ENCODE assay signal across 18 mouse cellular contexts in genomic region chr15:85892498-85893118, GRCm38 (mm10). TPM values are rescaled to one million over a fixed set of nuclear protein-coding genes. Genes with fewer than 3 reads are reported as not detected.
A peak's percentile ranks its signal among the peaks of the same experiment; 100 is the strongest.
DNase-seq lines count a peak whose midpoint lies in the region; ATAC-seq lines count a peak whose summit lies in the region.
"Had no signal": no experiment of that assay in that cellular context is flagged by ENCODE, and none has a peak within 500 bp of the region (broad histone marks: within the 10 kb centered on the region; RNA-seq: fewer than 3 reads in every experiment).

No protein-coding gene starts in this region.

- no peak overlapping the region for H3K9ac ChIP-seq in midbrain, embryonic 11.5 days (ENCODE audit: low read length)
- 0 out of 2 replicates have a peak overlapping the region, but pooled peaks have one; percentile 2 for H3K9ac ChIP-seq in midbrain, embryonic 13.5 days (replicated peaks)
- H3K9ac ChIP-seq in neural tube, embryonic 15.5 days (replicated peaks): no peak overlapping the region
- H3K9ac ChIP-seq: embryonic facial prominence, embryonic 13.5 days; midbrain, embryonic 12.5 days had no signal

- intact Hi-C loops in left cerebral cortex, postnatal 36 days (cut with DNase I): no loop called here

- H3K27ac ChIP-seq in midbrain, embryonic 10.5 days (replicated peaks): 0 out of 2 replicates have a peak overlapping the region, but pooled peaks have one; percentile 4
- H3K27ac ChIP-seq in midbrain, embryonic 11.5 days (ENCODE audit: low read depth, low read length): no peak overlapping the region
- peak overlapping the region; percentile 57 for H3K27ac ChIP-seq in midbrain, embryonic 13.5 days
- H3K27ac ChIP-seq in neural tube, embryonic 15.5 days (replicated peaks): peak overlapping the region; percentile 63
- H3K27ac ChIP-seq: embryonic facial prominence, embryonic 13.5 days; midbrain, embryonic 12.5 days had no signal

- H3K27me3 ChIP-seq in midbrain, embryonic 10.5 days (ENCODE audit: low read depth, poor library complexity, severe bottlenecking): no peaks in the 10 kb centered on the region
- H3K27me3 ChIP-seq in midbrain, embryonic 11.5 days (ENCODE audit: control insufficient read depth, insufficient read depth, low read length): no peaks in the 10 kb centered on the region
- no peaks in the 10 kb centered on the region for H3K27me3 ChIP-seq in midbrain, embryonic 13.5 days
- no peaks in the 10 kb centered on the region for H3K27me3 ChIP-seq in neural tube, embryonic 15.5 days (replicated peaks)
- H3K27me3 ChIP-seq: embryonic facial prominence, embryonic 13.5 days; midbrain, embryonic 12.5 days had no signal

- no peak overlapping the region for H3K4me2 ChIP-seq in midbrain, embryonic 11.5 days
- no peak overlapping the region for H3K4me2 ChIP-seq in midbrain, embryonic 13.5 days (replicated peaks)
- H3K4me2 ChIP-seq in neural tube, embryonic 15.5 days: no peak overlapping the region
- H3K4me2 ChIP-seq: embryonic facial prominence, embryonic 13.5 days; midbrain, embryonic 12.5 days had no signal

- peaks cover 94% of the 10 kb centered on the region for H3K36me3 ChIP-seq in midbrain, embryonic 10.5 days
- H3K36me3 ChIP-seq in midbrain, embryonic 11.5 days (ENCODE audit: control insufficient read depth, insufficient read depth, low read length): peaks cover 22% of the 10 kb centered on the region
- peaks cover 90% of the 10 kb centered on the region for H3K36me3 ChIP-seq in midbrain, embryonic 13.5 days
- peaks cover 61% of the 10 kb centered on the region for H3K36me3 ChIP-seq in neural tube, embryonic 15.5 days

- H3K9me3 ChIP-seq in midbrain, embryonic 10.5 days (replicated peaks): no peaks in the 10 kb centered on the region
- no peaks in the 10 kb centered on the region for H3K9me3 ChIP-seq in midbrain, embryonic 11.5 days (ENCODE audit: control insufficient read depth, low read length)
- H3K9me3 ChIP-seq in midbrain, embryonic 13.5 days: no peaks in the 10 kb centered on the region
- H3K9me3 ChIP-seq in neural tube, embryonic 15.5 days (replicated peaks): no peaks in the 10 kb centered on the region
- H3K9me3 ChIP-seq: embryonic facial prominence, embryonic 13.5 days; midbrain, embryonic 12.5 days had no signal

- no peaks in the 10 kb centered on the region for H3K4me1 ChIP-seq in midbrain, embryonic 10.5 days
- H3K4me1 ChIP-seq in midbrain, embryonic 11.5 days (ENCODE audit: control insufficient read depth, insufficient read depth, low read length): no peaks in the 10 kb centered on the region
- H3K4me1 ChIP-seq in midbrain, embryonic 13.5 days (replicated peaks): 0 out of 2 replicates have a peak, but pooled peaks cover 9% of the 10 kb centered on the region
- peaks cover 13% of the 10 kb centered on the region for H3K4me1 ChIP-seq in neural tube, embryonic 15.5 days
- H3K4me1 ChIP-seq: embryonic facial prominence, embryonic 13.5 days; midbrain, embryonic 12.5 days had no signal

- DNase-seq in embryo, embryonic 11 days: peak; percentile 17
- no peak for DNase-seq in embryo, embryonic 9.5 days (ENCODE audit: extremely low spot score)
- DNase-seq in midbrain, embryonic 10.5 days (ENCODE audit: low spot score): no peak
- DNase-seq in midbrain, embryonic 11.5 days (ENCODE audit: low spot score, missing footprints): no peak
- DNase-seq in left cerebral cortex, postnatal 36 days (ENCODE audit: low spot score in 2 of 2): no peak
- DNase-seq in retina, postnatal 1 day: no peak
- DNase-seq: adrenal gland, adult 8-10 months; cerebellum, adult 11 months; gastrocnemius, postnatal 10 days; heart, adult 18-20 months; kidney, adult 9 months; layer of hippocampus, adult 9-11 months; spleen, adult 18-20 months; thymus, adult 18-20 months had no signal

- H3K4me3 ChIP-seq in midbrain, embryonic 10.5 days: no peak overlapping the region
- H3K4me3 ChIP-seq in midbrain, embryonic 11.5 days (ENCODE audit: low read depth, low read length): no peak overlapping the region
- H3K4me3 ChIP-seq in midbrain, embryonic 13.5 days (replicated peaks): no peak overlapping the region
- no peak overlapping the region for H3K4me3 ChIP-seq in neural tube, embryonic 15.5 days (replicated peaks)
- H3K4me3 ChIP-seq: embryonic facial prominence, embryonic 13.5 days; midbrain, embryonic 12.5 days had no signal

- 84% methylated on average over 13 of the region's 13 CpGs for WGBS in midbrain, embryonic 10.5 days
- WGBS in midbrain, embryonic 11.5 days: 80% methylated on average over 13 of the region's 13 CpGs
- WGBS in midbrain, embryonic 13.5 days: 64% methylated on average over 13 of the region's 13 CpGs
- 11% methylated on average over 13 of the region's 13 CpGs for WGBS in neural tube, embryonic 15.5 days

- ATAC-seq in midbrain, embryonic 11.5 days (ENCODE audit: low FRiP score): no peak
- ATAC-seq in midbrain, embryonic 13.5 days: peak; percentile 64
- ATAC-seq in neural tube, embryonic 15.5 days (ENCODE audit: low FRiP score): peak; percentile 80

RNA-seq across cellular contexts. Expression of gene Trmu, which starts 13.5 kb away (rescaled TPM):
- polyA plus RNA-seq in midbrain, embryonic 10.5 days (2016; fragmentation: Nextera tagmentation; extraction: Ambion mirVana): 36.3 and 39.5 TPM in 2 replicates
- 29.9 and 33.5 TPM in 2 replicates for polyA plus RNA-seq in midbrain, embryonic 11.5 days (2014; fragmentation: Nextera tagmentation; extraction: Ambion mirVana)
- 48.8 and 53.9 TPM in 2 replicates for polyA plus RNA-seq in midbrain, embryonic 13.5 days (2015; fragmentation: Nextera tagmentation; extraction: Ambion mirVana)
- 50.9 and 51.9 TPM in 2 replicates for polyA plus RNA-seq in neural tube, embryonic 15.5 days (2015; fragmentation: Nextera tagmentation; extraction: Ambion mirVana)
- total RNA-seq in left cerebral cortex, postnatal 36 days (2021): 10 to 100 TPM; 28.8 to 29.7 TPM

RNA-seq across cellular contexts. Expression of gene Gtse1, which starts 33.1 kb away (rescaled TPM):
- polyA plus RNA-seq in midbrain, embryonic 10.5 days (2016; fragmentation: Nextera tagmentation; extraction: Ambion mirVana): 53.5 and 61.1 TPM in 2 replicates
- 38.6 and 43.7 TPM in 2 replicates for polyA plus RNA-seq in midbrain, embryonic 11.5 days (2014; fragmentation: Nextera tagmentation; extraction: Ambion mirVana)
- 12.8 and 14.9 TPM in 2 replicates for polyA plus RNA-seq in midbrain, embryonic 13.5 days (2015; fragmentation: Nextera tagmentation; extraction: Ambion mirVana)
- polyA plus RNA-seq in neural tube, embryonic 15.5 days (2015; fragmentation: Nextera tagmentation; extraction: Ambion mirVana): 3.5 and 8.4 TPM in 2 replicates
- under 1 TPM; 0.54 to 0.91 TPM for total RNA-seq in left cerebral cortex, postnatal 36 days (2021)
